ENCODE assay signal across 8 mouse cellular contexts in the genomic region with DNA sequence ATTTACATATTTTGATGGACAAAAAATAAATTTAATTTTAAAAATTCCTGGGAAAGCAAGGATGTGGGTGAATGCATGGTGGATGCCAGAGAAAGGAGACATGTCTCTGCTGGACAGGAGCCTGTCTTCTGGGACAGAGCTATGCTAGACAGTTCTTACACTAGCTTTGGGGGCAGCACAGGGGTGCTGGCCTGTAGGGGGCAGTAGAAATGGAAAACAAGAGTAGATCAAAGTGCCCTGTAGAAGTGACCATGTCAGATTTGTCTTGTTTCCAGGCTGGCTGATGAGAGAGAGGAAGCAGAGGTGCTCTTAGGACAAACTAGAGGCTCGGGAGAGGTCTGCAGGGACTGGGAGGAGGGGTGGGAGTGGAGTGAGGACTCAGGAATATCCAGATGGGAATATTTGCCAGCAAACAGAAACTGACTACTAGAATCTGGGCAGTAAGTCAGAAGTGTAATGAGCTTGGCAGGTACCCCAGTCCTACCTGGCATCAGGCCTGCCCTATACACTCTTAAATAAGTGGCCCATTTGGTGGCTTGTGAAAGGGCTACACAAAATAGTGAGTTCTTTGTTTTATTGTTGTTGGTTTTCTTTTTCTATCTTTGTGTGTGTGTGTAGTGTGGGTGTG.
A peak's percentile ranks its signal among the peaks of the same experiment; 100 is the strongest.
DNase-seq lines count a peak whose midpoint lies in the region; ATAC-seq and TF ChIP-seq lines count a peak whose summit lies in the region.

No protein-coding gene starts in this region.

- WGBS in liver, embryonic 14.5 days (ENCODE audit: insufficient replicate concordance): 35% methylated on average over 1 of the region's 1 CpGs
- WGBS in liver, embryonic 12.5 days (ENCODE audit: insufficient replicate concordance): 42% methylated on average over 1 of the region's 1 CpGs

- TF ChIP-seq EP300 in liver, embryonic 14.5 days (IDR thresholded peaks at IDR 0.05; ENCODE audit: low read depth): no peak

- no peak overlapping the region for H3K4me2 ChIP-seq in liver, embryonic 14.5 days (ENCODE audit: low read depth)
- H3K4me2 ChIP-seq in liver, embryonic 12.5 days: no peak overlapping the region

- DNase-seq in CD4-positive, CD25-positive, alpha-beta regulatory T cell, adult 2 months (ENCODE audit: low read depth, low spot score): peak; percentile 20
- no peak for DNase-seq in liver, embryonic 14.5 days (ENCODE audit: low read depth in 3 of 3, low spot score in 3 of 3)
- DNase-seq in cerebellum, postnatal 14 days: peak; percentile 89
- DNase-seq in heart, postnatal 10 days: peak; percentile 61 to 72
- peak; percentile 7 for DNase-seq in naive thymus-derived CD4-positive, alpha-beta T cell, adult 2 months (ENCODE audit: low read depth)
- DNase-seq in retina, postnatal 1 day: no peak

- H3K4me3 ChIP-seq in liver, embryonic 14.5 days (ENCODE audit: insufficient read depth in 1 of 2, low read depth in 2 of 2, low read length in 2 of 2): no peak overlapping the region
- no peak overlapping the region for H3K4me3 ChIP-seq in liver, embryonic 12.5 days

- H3K9ac ChIP-seq in liver, embryonic 14.5 days (replicated peaks): no peak overlapping the region
- H3K9ac ChIP-seq in liver, embryonic 12.5 days: no peak overlapping the region

- no peak for ATAC-seq in CD4-positive, CD25-positive, alpha-beta regulatory T cell, adult 4 months
- ATAC-seq in liver, embryonic 14.5 days (ENCODE audit: insufficient read depth): no peak
- ATAC-seq in liver, embryonic 12.5 days: no peak

- TF ChIP-seq CTCF in liver, embryonic 14.5 days (IDR thresholded peaks at IDR 0.05; ENCODE audit: low read depth): peak; percentile 52

- no peaks in the 10 kb centered on the region; the same call in 1 of the 2 replicates for H3K27me3 ChIP-seq in liver, embryonic 14.5 days (ENCODE audit: control insufficient read depth, insufficient read depth, low read length)
- peaks cover 5% of the 10 kb centered on the region for H3K27me3 ChIP-seq in liver, embryonic 12.5 days (replicated peaks)

- no peaks in the 10 kb centered on the region for H3K9me3 ChIP-seq in liver, embryonic 14.5 days (ENCODE audit: control insufficient read depth, low read length)
- H3K9me3 ChIP-seq in liver, embryonic 12.5 days (replicated peaks): no peaks in the 10 kb centered on the region

- H3K36me3 ChIP-seq in liver, embryonic 14.5 days (replicated peaks; ENCODE audit: control insufficient read depth, insufficient read depth, low read depth): no peaks in the 10 kb centered on the region
- no peaks in the 10 kb centered on the region for H3K36me3 ChIP-seq in liver, embryonic 12.5 days

- intact Hi-C loops in heart, postnatal 10 days (cut with DNase I): no loop called here

- H3K4me1 ChIP-seq in liver, embryonic 14.5 days (replicated peaks; ENCODE audit: control insufficient read depth in 2 of 2, insufficient read depth in 2 of 2, low read length in 1 of 2): no peaks in the 10 kb centered on the region
- H3K4me1 ChIP-seq in liver, embryonic 12.5 days: no peaks in the 10 kb centered on the region

- no peak overlapping the region for H3K27ac ChIP-seq in liver, embryonic 14.5 days
- no peak overlapping the region for H3K27ac ChIP-seq in liver, embryonic 12.5 days

Comparison
In these comparisons a context has a peak if more than half of its experiments do, and no peak if none do; other contexts are left out.
1. DNase-seq: peak in CD4-positive, CD25-positive, alpha-beta regulatory T cell, adult 2 months (single experiment), cerebellum, postnatal 14 days (2 of 2), heart, postnatal 10 days (2 of 2) and naive thymus-derived CD4-positive, alpha-beta T cell, adult 2 months (single experiment); none in liver, embryonic 14.5 days (0 of 3) and retina, postnatal 1 day (single experiment).